Mouse (Mus musculus) CH12.LX (cell line): ENCODE measurements at regions not wholly inside any gene's neighbourhood (a gene's known extent, or its start where the extent isn't known, plus 50 kb on each side); places are given as distances from the start of the nearest gene placed in this dataset.

ENCODE experiments used
- DNase-seq: peaks from one replicate; pipeline ENCODE4 v3.0.0-alpha.2; 2013; ENCODE audit errors: extremely low read depth
- H3K27ac ChIP-seq: 2 replicates; pipeline ENCODE4 v1.5.1; 2012; ENCODE audit warnings: low read depth, mild to moderate bottlenecking, control low read depth, moderate library complexity; ENCODE audit not compliant: insufficient read depth
- H3K27me3 ChIP-seq: replicated peaks from 2 replicates; pipeline ENCODE3; 2012; ENCODE audit warnings: inconsistent platforms
- H3K36me3 ChIP-seq, 2 experiments: replicated peaks in 1 of 2; 2 replicates each; pipeline versions ENCODE3 to v1.6.1; 2012; ENCODE audit warnings: inconsistent platforms in 1 of 2, low read length in 1 of 2, mild to moderate bottlenecking in 1 of 2, mixed read lengths in 1 of 2, moderate library complexity in 1 of 2; ENCODE audit not compliant: control insufficient read depth in 1 of 2, insufficient read depth in 1 of 2
- H3K4me1 ChIP-seq, 2 experiments: 2 replicates each; pipeline ENCODE4 v1.6.1; 2012; ENCODE audit warnings: inconsistent platforms in 1 of 2, moderate library complexity in 1 of 2; ENCODE audit not compliant: insufficient read depth in 2 of 2, control insufficient read depth in 1 of 2
- H3K4me2 ChIP-seq: 2 replicates; pipeline ENCODE4 v1.6.1; 2012; ENCODE audit warnings: low read depth, mild to moderate bottlenecking, control low read depth; ENCODE audit not compliant: poor library complexity, insufficient read depth, severe bottlenecking
- H3K4me3 ChIP-seq, 3 experiments: fragments of 150-350 bp in 1 of 3; sonication (generic) in 1 of 3; replicated peaks in 1 of 3; 2 replicates each; pipeline versions ENCODE3 to v1.5.1; 2011 to 2012; ENCODE audit warnings: low read depth in 2 of 3, low read length in 2 of 3, mild to moderate bottlenecking in 2 of 3, moderate library complexity in 2 of 3, control low read depth in 1 of 3, improper control_type of control experiment in 1 of 3, inconsistent platforms in 1 of 3, mixed read lengths in 1 of 3; ENCODE audit not compliant: poor library complexity in 1 of 3
- H3K79me2 ChIP-seq: replicated peaks from 2 replicates; pipeline ENCODE4 v1.6.1; 2012; ENCODE audit warnings: mild to moderate bottlenecking, moderate library complexity; ENCODE audit not compliant: control insufficient read depth, poor library complexity, insufficient read depth, severe bottlenecking; ENCODE audit errors: extremely low read depth
- H3K9ac ChIP-seq: 2 replicates; pipeline ENCODE4 v1.6.1; 2012; ENCODE audit warnings: low read depth, mild to moderate bottlenecking, control low read depth, moderate library complexity; ENCODE audit not compliant: insufficient read depth
- H3K9me3 ChIP-seq: replicated peaks from 2 replicates; pipeline ENCODE3; 2012; ENCODE audit warnings: low read length, inconsistent platforms, mixed read lengths
- BHLHE40 ChIP-seq: IDR thresholded peaks from 2 replicates; pipeline ENCODE4 v1.6.1; 2011; ENCODE audit warnings: mild to moderate bottlenecking, low read depth, low read length, improper control_type of control experiment
- CHD1 ChIP-seq: IDR thresholded peaks from 2 replicates; pipeline ENCODE4 v1.6.1; 2012; ENCODE audit warnings: low read depth, low read length, improper control_type of control experiment, inconsistent platforms
- CHD2 ChIP-seq: IDR thresholded peaks from 2 replicates; pipeline ENCODE4 v1.6.1; 2011; ENCODE audit warnings: low read length, improper control_type of control experiment
- EP300 ChIP-seq: IDR thresholded peaks from 2 replicates; pipeline ENCODE4 v1.6.1; 2011; ENCODE audit warnings: low read length, improper control_type of control experiment
- ETS1 ChIP-seq: conservative IDR thresholded peaks from 2 replicates; pipeline ENCODE4 v1.6.1; 2012; ENCODE audit warnings: low read depth, mild to moderate bottlenecking, inconsistent platforms, low read length, improper control_type of control experiment, moderate library complexity
- GABPA ChIP-seq: IDR thresholded peaks from 2 replicates; pipeline ENCODE4 v1.6.1; 2012; ENCODE audit warnings: low read depth, low read length, improper control_type of control experiment, inconsistent platforms; ENCODE audit not compliant: insufficient replicate concordance
- IRF4 ChIP-seq: IDR thresholded peaks from 2 replicates; pipeline ENCODE4 v1.6.1; 2014; ENCODE audit warnings: low read depth, mild to moderate bottlenecking, inconsistent platforms, low read length, improper control_type of control experiment
- JUN ChIP-seq: IDR thresholded peaks from 2 replicates; pipeline ENCODE4 v1.6.1; 2011; ENCODE audit warnings: low read depth, mild to moderate bottlenecking, low read length, improper control_type of control experiment, moderate library complexity; ENCODE audit not compliant: insufficient read depth
- JUND ChIP-seq: conservative IDR thresholded peaks from 2 replicates; pipeline ENCODE4 v1.6.1; 2011; ENCODE audit warnings: low read depth, low read length, improper control_type of control experiment
- MAFK ChIP-seq: IDR thresholded peaks from 2 replicates; pipeline ENCODE4 v1.6.1; 2011; ENCODE audit warnings: low read length, improper control_type of control experiment; ENCODE audit not compliant: insufficient replicate concordance
- MAX ChIP-seq: IDR thresholded peaks from 2 replicates; pipeline ENCODE4 v1.6.1; 2011; ENCODE audit warnings: low read length, improper control_type of control experiment
- MAZ ChIP-seq: IDR thresholded peaks from 2 replicates; pipeline ENCODE4 v1.6.1; 2012; ENCODE audit warnings: low read depth, mild to moderate bottlenecking, inconsistent platforms, low read length, improper control_type of control experiment, moderate library complexity
- MEF2A ChIP-seq: IDR thresholded peaks from 2 replicates; pipeline ENCODE4 v1.6.1; 2014; ENCODE audit warnings: low read depth, mild to moderate bottlenecking, inconsistent platforms, low read length, improper control_type of control experiment, borderline replicate concordance
- MXI1 ChIP-seq: IDR thresholded peaks from 2 replicates; pipeline ENCODE4 v1.6.1; 2011; ENCODE audit warnings: mild to moderate bottlenecking, low read depth, low read length, improper control_type of control experiment
- MYC ChIP-seq: IDR thresholded peaks from 2 replicates; pipeline ENCODE4 v1.6.1; 2011; ENCODE audit warnings: low read depth, mild to moderate bottlenecking, improper control_type of control experiment, low read length
- NRF1 ChIP-seq: IDR thresholded peaks from 2 replicates; pipeline ENCODE4 v1.6.1; 2014; ENCODE audit warnings: low read depth, mild to moderate bottlenecking, inconsistent platforms, low read length, improper control_type of control experiment, moderate library complexity
- PAX5 ChIP-seq: IDR thresholded peaks from 2 replicates; pipeline ENCODE4 v1.6.1; 2012; ENCODE audit warnings: low read length, inconsistent platforms, mixed read lengths
- RCOR1 ChIP-seq: conservative IDR thresholded peaks from 2 replicates; pipeline ENCODE4 v1.6.1; 2012; ENCODE audit warnings: low read depth, mild to moderate bottlenecking, inconsistent platforms, low read length, improper control_type of control experiment
- TCF12 ChIP-seq: IDR thresholded peaks from 2 replicates; pipeline ENCODE4 v1.6.1; 2014; ENCODE audit warnings: low read depth, mild to moderate bottlenecking, inconsistent platforms, low read length, improper control_type of control experiment
- USF1 ChIP-seq: IDR thresholded peaks from 2 replicates; pipeline ENCODE4 v1.6.1; 2014; ENCODE audit warnings: low read depth, mild to moderate bottlenecking, inconsistent platforms, low read length, improper control_type of control experiment
- USF2 ChIP-seq: conservative IDR thresholded peaks from 2 replicates; pipeline ENCODE4 v1.6.1; 2011; ENCODE audit warnings: low read depth, low read length, improper control_type of control experiment
- ZC3H11A ChIP-seq: IDR thresholded peaks from 2 replicates; pipeline ENCODE4 v1.6.1; 2012; ENCODE audit warnings: low read depth, mild to moderate bottlenecking, inconsistent platforms, low read length, improper control_type of control experiment
- ZKSCAN1 ChIP-seq: IDR thresholded peaks from 2 replicates; pipeline ENCODE4 v1.6.1; 2012; ENCODE audit warnings: low read depth, inconsistent platforms, low read length, improper control_type of control experiment, borderline replicate concordance
- ZMIZ1 ChIP-seq: IDR thresholded peaks from 2 replicates; pipeline ENCODE4 v1.6.1; 2012; ENCODE audit warnings: low read depth, mild to moderate bottlenecking, inconsistent platforms, low read length, improper control_type of control experiment
- ZNF384 ChIP-seq: IDR thresholded peaks from 2 replicates; pipeline ENCODE4 v1.6.1; 2012; ENCODE audit warnings: low read depth, low read length, improper control_type of control experiment, inconsistent platforms
- dilution Hi-C: fragments of 300-500 bp; cut with MboI; formaldehyde crosslinking; loops from 2 replicates; pipeline ENCODE4 v1.14.3; 2020; ENCODE audit warnings: low sequenced_read_pairs; ENCODE audit not compliant: extremely low pct_unique_long_range_greater_than_20kb, extremely low pct_ligation_motif_present
- in situ Hi-C: fragments of 300-500 bp; cut with MboI; formaldehyde crosslinking; loops from 3 replicates; pipeline ENCODE4 v1.14.3; 2019; ENCODE audit warnings: low sequenced_read_pairs, low pct_ligation_motif_present, low pct_unique_long_range_greater_than_20kb, mixed read lengths

DNA sequence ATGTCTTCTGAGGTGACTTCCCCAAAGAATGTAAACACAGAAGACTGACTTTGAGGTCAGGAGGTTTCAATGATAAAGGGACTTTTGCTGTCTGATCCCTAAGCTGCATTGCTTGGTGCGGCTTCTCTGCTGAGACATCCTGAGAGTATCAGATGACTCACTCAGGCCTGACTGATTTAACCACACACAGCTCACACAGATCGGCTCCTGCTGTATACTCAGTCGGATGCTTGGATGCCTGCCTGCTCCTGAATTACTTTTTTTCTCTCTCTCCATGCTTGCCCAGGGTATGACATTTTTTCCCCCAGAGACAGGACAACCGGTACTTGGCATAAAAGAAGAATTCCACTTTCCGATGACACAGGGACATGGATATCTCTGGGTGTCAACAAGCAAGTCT, 456.2 kb downstream of the Zfp704 start:
- in situ Hi-C loops (no loop called here), dilution Hi-C loops (no loop called here)
- peak; percentile 84 for DNase-seq
- peak overlapping the region; percentile 28 for H3K27ac ChIP-seq
- peaks cover 7 to 44% of the 10 kb centered on the region in 2 experiments for H3K4me1 ChIP-seq
- peak overlapping the region; percentile 32 to 41 (median 41) for H3K4me3 ChIP-seq
- TF ChIP-seq CHD1 (no peak), ETS1 (peak; percentile 94), MAX (peak; percentile 31; the same call in 1 of the 2 replicates), IRF4 (peak; percentile 99), MEF2A (peak; percentile 88), EP300 (peak; percentile 97), CHD2 (peak; percentile 55; the same call in 1 of the 2 replicates), BHLHE40 (peak; percentile 96), USF1 (no peak), MAFK (peak; percentile 93), MYC (peak; percentile 77; the same call in 1 of the 2 replicates), RCOR1 (peak; percentile 96), JUN (peak; percentile 93), ZKSCAN1 (peak; percentile 45; the same call in 1 of the 2 replicates), PAX5 (no peak), TCF12 (peak; percentile 84), ZC3H11A (no peak), MXI1 (no peak), ZNF384 (0 out of 2 replicates have a peak, but pooled peaks have one; percentile 21), JUND (peak; percentile 95), USF2 (no peak), MAZ (0 out of 2 replicates have a peak, but pooled peaks have one; percentile 53)
- H3K36me3 ChIP-seq, result no peaks in the 10 kb centered on the region
- H3K9ac ChIP-seq, result peak overlapping the region; percentile 12; the same call in 1 of the 2 replicates
- H3K79me2 ChIP-seq, result no peaks in the 10 kb centered on the region
- H3K27me3 ChIP-seq, result no peaks in the 10 kb centered on the region
- no peaks in the 10 kb centered on the region for H3K9me3 ChIP-seq
- peak overlapping the region; percentile 66 for H3K4me2 ChIP-seq

DNA sequence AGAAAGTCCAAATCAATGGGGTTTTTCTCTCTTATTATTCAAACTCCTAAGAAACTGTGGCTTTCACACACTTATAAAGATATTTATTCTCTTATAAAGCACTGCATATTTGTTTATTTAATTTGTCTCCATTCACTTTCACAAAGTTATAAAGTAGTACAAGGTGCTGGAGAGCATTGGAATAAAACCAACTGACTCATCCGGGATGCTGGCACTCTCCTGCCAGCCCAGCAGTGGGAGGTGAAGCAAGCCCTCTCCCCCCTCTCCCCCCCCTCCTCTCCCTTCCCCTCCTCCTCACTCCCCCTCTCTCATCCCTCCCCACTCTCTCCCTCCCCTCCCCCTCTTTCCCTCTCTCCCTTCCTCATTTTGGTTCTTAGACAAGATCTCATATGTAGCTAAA, 457.6 kb downstream of the Zfp704 start:
- H3K4me2 ChIP-seq, result no peak overlapping the region
- H3K9me3 ChIP-seq, result no peaks in the 10 kb centered on the region
- TF ChIP-seq ZMIZ1 (no peak), ETS1 (no peak), GABPA (no peak), USF1 (no peak), NRF1 (no peak)
- in situ Hi-C loops (no loop called here), dilution Hi-C loops (no loop called here)
- no peaks in the 10 kb centered on the region for H3K27me3 ChIP-seq
- no peak overlapping the region for H3K27ac ChIP-seq
- H3K4me3 ChIP-seq, result no peak overlapping the region
- no peaks in the 10 kb centered on the region for H3K36me3 ChIP-seq
- DNase-seq, result no peak
- no peaks in the 10 kb centered on the region for H3K79me2 ChIP-seq
- no peak overlapping the region for H3K9ac ChIP-seq
- H3K4me1 ChIP-seq, result peaks cover 7 to 57% of the 10 kb centered on the region in 2 experiments
